Mouse (Mus musculus) intestine, embryonic 16.5 days (tissue): ENCODE data around the gene Prdm16. TPM values are rescaled to one million over a fixed set of nuclear protein-coding genes. Genes with fewer than 3 reads are reported as not detected.
A peak's percentile ranks its signal among the peaks of the same experiment; 100 is the strongest.

Source experiments
- ATAC-seq: fragments of 200-750 bp; cut with Nextera tagmentation; 2 replicates; pipeline ENCODE4 v1.8.0; 2017; ENCODE audit warnings: moderate TSS enrichment, moderate library complexity
- H3K27ac ChIP-seq: fragments of 300-500 bp; sonication (generic); 2 replicates; pipeline ENCODE4 v1.5.1; 2014; ENCODE audit warnings: mild to moderate bottlenecking, low read length
- H3K27me3 ChIP-seq: fragments of 300-500 bp; sonication (generic); replicated peaks from 2 replicates; pipeline ENCODE4 v1.6.1; 2014; ENCODE audit warnings: low read length, control low read depth, mixed read lengths; ENCODE audit not compliant: control insufficient read depth, insufficient read depth
- H3K36me3 ChIP-seq: fragments of 300-500 bp; sonication (generic); 2 replicates; pipeline ENCODE4 v1.6.1; 2014; ENCODE audit warnings: low read length, control low read depth; ENCODE audit not compliant: control insufficient read depth, insufficient read depth
- H3K4me1 ChIP-seq: fragments of 300-500 bp; sonication (generic); 2 replicates; pipeline ENCODE4 v1.6.1; 2014; ENCODE audit warnings: low read length, control low read depth, mixed read lengths; ENCODE audit not compliant: control insufficient read depth, insufficient read depth
- H3K4me2 ChIP-seq: fragments of 300-500 bp; sonication (generic); 2 replicates; pipeline ENCODE4 v1.6.1; 2014; ENCODE audit warnings: low read depth, low read length, control low read depth
- H3K4me3 ChIP-seq: fragments of 300-500 bp; sonication (generic); 2 replicates; pipeline ENCODE4 v1.5.1; 2014; ENCODE audit warnings: mild to moderate bottlenecking, low read length
- H3K9ac ChIP-seq: fragments of 300-500 bp; sonication (generic); 2 replicates; pipeline ENCODE4 v1.6.1; 2014; ENCODE audit warnings: low read depth, low read length
- H3K9me3 ChIP-seq: fragments of 300-500 bp; sonication (generic); 2 replicates; pipeline ENCODE4 v1.6.1; 2016; ENCODE audit warnings: low read length, control low read depth; ENCODE audit not compliant: control insufficient read depth
- WGBS: fragments of 180-500 bp; shearing (Covaris S2); extraction: QIAGEN DNeasy Blood & Tissue Kit; methylation state at CpG from one replicate; pipeline ENCODE4 v1.1.7; 2014; 5-methylcytosine and 5-hydroxymethylcytosine counted together
- polyA plus RNA-seq: library from polyadenylated mRNA; unstranded; fragments of >200 nt; fragmentation: Nextera tagmentation; extraction: Ambion mirVana; gene quantifications from 2 replicates; pipeline ENCODE4 v1.2.1, GENCODE M21; 2015

The Prdm16 gene
- polyA plus RNA-seq, 1 experiment from 2014 or later = 17.6 TPM

GRCm38 (mm10) chr4:154333300-154333699 is 303.4 kb downstream of the Prdm16 start:
- WGBS = 57% methylated on average over 8 of the region's 8 CpGs
- Histone ChIP-seq H3K27ac (no peak overlapping the region), H3K9me3 (no peaks in the 10 kb centered on the region), H3K4me3 (no peak overlapping the region), H3K4me2 (no peak overlapping the region), H3K4me1 (peaks cover 18% of the 10 kb centered on the region), H3K9ac (no peak overlapping the region; the same call in 1 of the 2 replicates), H3K27me3 (0 out of 2 replicates have a peak, but pooled peaks cover 3% of the 10 kb centered on the region), H3K36me3 (no peaks in the 10 kb centered on the region)
- ATAC-seq = no peak

DNA sequence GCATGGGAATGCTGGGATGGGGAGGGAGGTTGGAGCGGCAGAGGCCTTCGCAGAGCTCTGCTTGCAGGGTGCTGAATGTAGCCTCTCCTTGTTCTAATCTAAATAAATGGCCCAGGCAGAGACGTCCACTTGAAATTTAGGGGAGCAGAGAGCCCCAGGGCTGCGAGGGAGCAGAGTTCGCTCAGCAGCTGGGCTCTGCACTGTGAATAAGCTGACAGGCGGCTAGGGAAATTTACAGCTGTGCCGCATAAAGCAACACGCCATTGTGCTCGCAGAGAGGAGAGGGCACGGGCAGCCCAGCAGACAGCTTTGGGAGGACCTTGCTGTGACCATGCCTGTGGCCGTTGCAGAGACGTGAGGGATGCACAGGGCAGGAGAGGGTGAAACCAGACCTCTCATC is 305.4 kb downstream of the Prdm16 start:
- 0 out of 2 replicates have a peak, but pooled peaks cover 4% of the 10 kb centered on the region for H3K27me3 ChIP-seq
- 0 out of 2 replicates have a peak overlapping the region, but pooled peaks have one; percentile 37 for H3K9ac ChIP-seq
- no peak overlapping the region for H3K4me3 ChIP-seq
- no peak overlapping the region for H3K27ac ChIP-seq
- no peak overlapping the region for H3K4me2 ChIP-seq
- H3K9me3 ChIP-seq = no peaks in the 10 kb centered on the region
- WGBS = 34% methylated on average over 12 of the region's 12 CpGs
- no peak for ATAC-seq
- no peaks in the 10 kb centered on the region for H3K36me3 ChIP-seq
- peaks cover 18% of the 10 kb centered on the region for H3K4me1 ChIP-seq

DNA sequence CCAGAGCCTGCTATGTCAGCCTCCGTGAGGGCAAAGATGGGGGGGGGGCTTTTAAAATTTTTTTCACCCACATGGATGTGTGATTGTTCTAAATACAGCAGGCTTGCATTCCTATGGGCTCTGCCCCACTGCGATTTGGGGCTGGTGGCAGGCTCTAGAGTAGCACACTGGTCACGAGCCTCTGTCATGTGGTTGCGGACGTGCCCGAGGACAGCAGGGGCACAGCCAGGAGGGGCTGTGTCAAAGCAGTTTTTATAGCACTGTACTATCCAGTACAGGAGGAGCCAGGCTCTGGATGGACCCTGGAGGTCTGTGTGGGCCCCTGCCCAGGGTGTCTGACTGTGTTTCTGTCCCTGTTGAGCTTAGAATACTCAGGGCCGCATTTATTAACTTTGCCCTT is 306.7 kb downstream of the Prdm16 start:
- no peak overlapping the region for H3K27ac ChIP-seq
- H3K36me3 ChIP-seq = no peaks in the 10 kb centered on the region
- H3K4me3 ChIP-seq = no peak overlapping the region
- no peak for ATAC-seq
- H3K4me1 ChIP-seq = peaks cover 18% of the 10 kb centered on the region
- H3K27me3 ChIP-seq = 0 out of 2 replicates have a peak, but pooled peaks cover 4% of the 10 kb centered on the region
- H3K9ac ChIP-seq = no peak overlapping the region
- H3K4me2 ChIP-seq = no peak overlapping the region
- 86% methylated on average over 7 of the region's 7 CpGs for WGBS
- no peaks in the 10 kb centered on the region for H3K9me3 ChIP-seq

DNA sequence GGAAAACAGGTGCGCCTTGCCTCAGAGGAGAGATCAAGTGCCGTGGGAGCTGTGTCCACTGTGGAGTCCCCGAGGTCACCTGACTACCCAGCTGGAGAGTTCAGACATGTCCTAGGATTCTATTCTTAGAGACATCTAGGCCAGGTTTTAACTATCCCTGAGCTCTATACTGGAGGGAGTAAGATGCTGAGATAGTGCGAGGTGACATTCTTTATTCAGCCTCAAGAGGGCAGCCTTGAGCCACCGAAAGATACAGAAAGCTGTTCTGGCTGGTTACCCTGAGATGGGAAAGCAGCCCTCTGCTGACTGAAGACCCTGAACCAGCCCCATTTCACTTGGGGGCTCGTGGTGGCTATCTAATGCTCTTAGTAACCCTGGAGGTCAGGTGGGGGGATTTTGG is 307.8 kb downstream of the Prdm16 start:
- Histone ChIP-seq H3K36me3 (no peaks in the 10 kb centered on the region), H3K27me3 (0 out of 2 replicates have a peak, but pooled peaks cover 4% of the 10 kb centered on the region), H3K27ac (no peak overlapping the region), H3K4me2 (no peak overlapping the region), H3K9me3 (no peaks in the 10 kb centered on the region), H3K4me3 (no peak overlapping the region), H3K9ac (no peak overlapping the region), H3K4me1 (peaks cover 18% of the 10 kb centered on the region)
- 3% methylated on average over 6 of the region's 6 CpGs for WGBS
- peak; percentile 34 for ATAC-seq

DNA sequence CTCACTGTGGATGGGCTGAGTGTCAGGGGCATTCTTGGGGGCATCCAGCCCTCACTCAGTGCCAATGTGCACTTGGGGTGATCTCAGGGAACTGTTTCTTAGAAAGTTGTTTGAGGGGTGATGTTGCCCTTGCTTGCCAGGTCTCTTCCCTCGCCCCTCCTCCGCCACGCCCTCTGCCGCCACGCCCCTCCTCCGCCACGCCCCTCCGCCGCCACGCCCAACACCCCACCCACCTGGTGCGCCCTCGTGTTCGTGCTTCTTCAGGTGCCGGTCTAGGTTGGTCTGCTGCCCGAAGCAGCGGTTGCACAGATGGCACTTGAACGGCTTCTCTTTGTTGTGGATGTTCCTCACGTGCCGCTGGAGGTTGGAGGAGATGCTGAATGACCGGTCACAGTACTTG is 308.2 kb downstream of the Prdm16 start:
- Histone ChIP-seq H3K27me3 (0 out of 2 replicates have a peak, but pooled peaks cover 4% of the 10 kb centered on the region), H3K27ac (no peak overlapping the region), H3K4me2 (no peak overlapping the region), H3K9me3 (no peaks in the 10 kb centered on the region), H3K4me1 (peaks cover 18% of the 10 kb centered on the region), H3K4me3 (no peak overlapping the region), H3K9ac (no peak overlapping the region), H3K36me3 (no peaks in the 10 kb centered on the region)
- peak; percentile 36 for ATAC-seq
- 10% methylated on average over 20 of the region's 20 CpGs for WGBS

DNA sequence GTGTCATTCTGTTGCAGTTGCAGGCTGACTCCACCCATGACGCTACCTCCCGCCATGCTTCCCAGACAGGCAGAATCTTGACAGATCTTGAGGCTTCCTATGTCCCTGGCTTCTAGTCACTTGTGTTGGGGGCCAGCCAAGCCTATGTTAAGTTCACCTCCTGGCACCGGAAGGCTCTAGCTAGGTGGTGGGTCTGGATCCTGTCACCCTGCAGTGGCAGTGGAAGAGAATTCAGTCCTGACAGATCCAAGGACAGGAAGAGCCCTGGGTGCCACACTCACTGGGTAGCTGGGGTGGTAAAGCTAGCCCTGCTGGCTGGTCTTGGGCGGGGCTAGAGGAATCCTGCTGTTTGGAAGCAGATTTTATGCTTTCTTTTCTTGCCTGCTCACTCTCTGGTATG is 311.3 kb downstream of the Prdm16 start:
- Histone ChIP-seq H3K9me3 (no peaks in the 10 kb centered on the region), H3K27ac (no peak overlapping the region), H3K36me3 (no peaks in the 10 kb centered on the region), H3K27me3 (0 out of 2 replicates have a peak, but pooled peaks cover 4% of the 10 kb centered on the region), H3K9ac (no peak overlapping the region), H3K4me2 (no peak overlapping the region), H3K4me1 (peaks cover 9% of the 10 kb centered on the region), H3K4me3 (no peak overlapping the region)
- no peak for ATAC-seq
- WGBS = 61% methylated on average over 4 of the region's 4 CpGs

- no peak for ATAC-seq
- Histone ChIP-seq H3K9ac (no peak overlapping the region), H3K27ac (no peak overlapping the region), H3K4me2 (no peak overlapping the region), H3K27me3 (no peaks in the 10 kb centered on the region), H3K9me3 (no peaks in the 10 kb centered on the region), H3K36me3 (no peaks in the 10 kb centered on the region), H3K4me3 (no peak overlapping the region), H3K4me1 (no peaks in the 10 kb centered on the region)
- WGBS = 71% methylated on average over 11 of the region's 11 CpGs
Measured at GRCm38 (mm10) chr4:154313622-154313967, 323.1 kb downstream of the Prdm16 start.

DNA sequence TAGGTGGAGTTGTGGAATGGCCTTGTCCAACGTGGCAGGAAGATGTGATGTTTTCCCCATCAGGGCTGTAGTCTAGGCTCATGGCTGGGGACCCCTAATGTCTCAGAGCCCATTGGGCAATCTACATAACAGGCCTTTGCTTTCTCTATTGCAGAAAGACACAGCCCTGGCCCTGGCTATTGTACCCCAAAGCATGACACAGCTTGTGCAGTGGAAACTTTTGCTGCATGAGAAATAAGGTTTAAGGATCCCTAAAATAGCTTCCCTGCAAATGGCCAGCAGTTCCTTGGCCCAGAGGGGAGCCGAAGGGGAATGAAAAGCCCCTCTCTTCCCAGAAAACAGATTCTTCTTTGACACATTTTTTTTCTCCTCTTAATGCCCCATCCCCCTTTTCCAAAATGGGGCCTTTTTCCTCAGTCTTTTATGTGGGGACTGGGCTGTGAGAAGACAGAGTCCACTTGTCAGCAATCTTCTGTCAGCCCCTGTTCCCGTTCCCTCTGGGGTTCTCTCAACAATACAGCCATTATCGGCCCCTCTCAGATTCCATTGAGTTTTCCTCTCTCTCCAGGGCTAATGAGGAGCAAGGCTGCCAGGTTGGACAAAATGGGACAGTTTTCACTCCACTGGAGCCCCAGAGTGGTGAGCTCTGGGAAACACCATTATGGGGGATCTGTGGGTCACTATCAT is 323.6 kb downstream of the Prdm16 start:
- Histone ChIP-seq H3K9ac (no peak overlapping the region), H3K36me3 (no peaks in the 10 kb centered on the region), H3K4me3 (no peak overlapping the region), H3K4me2 (no peak overlapping the region), H3K9me3 (no peaks in the 10 kb centered on the region), H3K4me1 (no peaks in the 10 kb centered on the region), H3K27me3 (no peaks in the 10 kb centered on the region), H3K27ac (no peak overlapping the region)
- ATAC-seq = peak; percentile 32; the same call in 1 of the 2 replicates
- WGBS = 58% methylated on average over 4 of the region's 4 CpGs

- Histone ChIP-seq H3K9ac (no peak overlapping the region), H3K27ac (no peak overlapping the region), H3K4me2 (no peak overlapping the region), H3K4me3 (no peak overlapping the region), H3K36me3 (no peaks in the 10 kb centered on the region), H3K4me1 (no peaks in the 10 kb centered on the region), H3K9me3 (no peaks in the 10 kb centered on the region), H3K27me3 (no peaks in the 10 kb centered on the region)
- peak; percentile 57; the same call in 1 of the 2 replicates for ATAC-seq
- 90% methylated on average over 2 of the region's 2 CpGs for WGBS
Measured at GRCm38 (mm10) chr4:154312143-154312812, 324.4 kb downstream of the Prdm16 start.
